Mouse (Mus musculus) intestine, postnatal 0 days (tissue): ENCODE data around the gene Farp2. TPM values are rescaled to one million over a fixed set of nuclear protein-coding genes. Genes with fewer than 3 reads are reported as not detected.

ENCODE experiments used
- ATAC-seq: fragments of 200-750 bp; cut with Nextera tagmentation; 2 replicates; pipeline ENCODE4 v1.8.0; 2017; ENCODE audit warnings: mild to moderate bottlenecking, moderate TSS enrichment, moderate library complexity
- H3K27ac ChIP-seq: fragments of 300-500 bp; sonication (generic); 2 replicates; pipeline ENCODE4 v1.5.1; 2014; ENCODE audit warnings: mild to moderate bottlenecking, low read depth, low read length, moderate library complexity
- H3K27me3 ChIP-seq: fragments of 300-500 bp; sonication (generic); replicated peaks from 2 replicates; pipeline ENCODE4 v1.6.1; 2014; ENCODE audit warnings: low read length, mixed read lengths; ENCODE audit not compliant: control insufficient read depth, insufficient read depth
- H3K36me3 ChIP-seq: fragments of 300-500 bp; sonication (generic); 2 replicates; pipeline ENCODE4 v1.6.1; 2014; ENCODE audit warnings: mild to moderate bottlenecking, moderate library complexity; ENCODE audit not compliant: control insufficient read depth, insufficient read depth
- H3K4me1 ChIP-seq: fragments of 300-500 bp; sonication (generic); replicated peaks from 2 replicates; pipeline ENCODE4 v1.6.1; 2014; ENCODE audit warnings: antibody characterized with exemption, low read length, mixed read lengths; ENCODE audit not compliant: control insufficient read depth, insufficient read depth
- H3K4me2 ChIP-seq: fragments of 300-500 bp; sonication (generic); replicated peaks from 2 replicates; pipeline ENCODE4 v1.6.1; 2014; ENCODE audit warnings: low read depth, mild to moderate bottlenecking, moderate library complexity
- H3K4me3 ChIP-seq: fragments of 300-500 bp; sonication (generic); 2 replicates; pipeline ENCODE4 v1.5.1; 2014; ENCODE audit warnings: low read depth, low read length
- H3K9ac ChIP-seq: fragments of 300-500 bp; sonication (generic); 2 replicates; pipeline ENCODE4 v1.6.1; 2014; ENCODE audit warnings: mild to moderate bottlenecking, low read depth, low read length
- H3K9me3 ChIP-seq: fragments of 300-500 bp; sonication (generic); 2 replicates; pipeline ENCODE4 v1.6.1; 2016; ENCODE audit warnings: mixed run types; ENCODE audit not compliant: control insufficient read depth
- CTCF ChIP-seq: sonication (generic); IDR thresholded peaks from 2 replicates; pipeline ENCODE4 v1.5.1; 2016; ENCODE audit warnings: low read depth, mild to moderate bottlenecking, control low read depth, antibody characterized with exemption, moderate library complexity
- WGBS: fragments of 180-500 bp; shearing (Covaris S2); extraction: QIAGEN DNeasy Blood & Tissue Kit; methylation state at CpG from one replicate; pipeline ENCODE4 v1.1.7; 2014; 5-methylcytosine and 5-hydroxymethylcytosine counted together
- polyA plus RNA-seq: library from polyadenylated mRNA; unstranded; fragments of >200 nt; fragmentation: Nextera tagmentation; extraction: Ambion mirVana; gene quantifications from 2 replicates; pipeline ENCODE4 v1.2.1, GENCODE M21; 2015

The Farp2 gene
- polyA plus RNA-seq, 1 experiment from 2014 or later: 5.3 TPM

DNA sequence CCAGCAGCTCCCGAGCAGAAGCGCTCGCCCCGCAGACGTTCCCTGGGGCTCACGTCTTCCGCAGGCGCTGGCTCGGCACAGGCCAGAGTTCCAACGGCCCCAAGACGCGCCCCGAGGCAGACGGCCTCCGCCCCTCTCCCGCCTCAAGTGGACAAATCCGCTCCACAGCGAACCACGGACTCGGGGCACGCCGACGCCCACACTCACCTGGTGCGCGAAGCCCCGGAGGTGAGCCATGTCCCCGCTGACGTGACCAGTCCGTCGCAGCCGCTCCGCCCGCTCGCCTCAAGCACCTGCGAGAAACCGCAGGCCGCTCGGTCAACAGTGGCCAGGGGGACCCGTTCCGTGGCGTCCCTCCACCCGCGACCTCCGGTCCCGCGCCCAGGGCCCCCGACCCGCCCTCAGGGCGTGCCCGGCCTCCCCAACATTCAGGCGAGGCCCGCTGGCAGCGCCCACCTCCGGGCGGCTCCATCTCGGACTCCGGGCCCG, 123.3 kb downstream of the Farp2 start:
- H3K36me3 ChIP-seq: peaks cover 11% of the 10 kb centered on the region; the same call in 1 of the 2 replicates
- H3K27me3 ChIP-seq: no peaks in the 10 kb centered on the region
- H3K27ac ChIP-seq: peak overlapping the region; percentile 95
- H3K4me3 ChIP-seq: peak overlapping the region; percentile 84
- H3K4me2 ChIP-seq: peak overlapping the region; percentile 90
- under 1% methylated on average over 53 of the region's 58 CpGs for WGBS
- peaks cover 4% of the 10 kb centered on the region; the same call in 1 of the 2 replicates for H3K4me1 ChIP-seq
- peak overlapping the region; percentile 86 for H3K9ac ChIP-seq
- TF ChIP-seq CTCF: peak; percentile 49
- no peaks in the 10 kb centered on the region for H3K9me3 ChIP-seq
- peak; percentile 73 for ATAC-seq

- TF ChIP-seq CTCF: no peak
- Histone ChIP-seq H3K9ac (peak overlapping the region; percentile 86), H3K4me1 (peaks cover 4% of the 10 kb centered on the region; the same call in 1 of the 2 replicates), H3K9me3 (no peaks in the 10 kb centered on the region), H3K4me2 (peak overlapping the region; percentile 90), H3K27ac (peak overlapping the region; percentile 95), H3K36me3 (peaks cover 6% of the 10 kb centered on the region; the same call in 1 of the 2 replicates), H3K4me3 (peak overlapping the region; percentile 84), H3K27me3 (no peaks in the 10 kb centered on the region)
- peak; percentile 95 for ATAC-seq
- WGBS: under 1% methylated on average over 44 of the region's 44 CpGs
Observed at GRCm38 (mm10) chr1:93635580-93636192, 123.8 kb downstream of the Farp2 start.

- Histone ChIP-seq H3K27ac (peak overlapping the region; percentile 79), H3K4me1 (peaks cover 4% of the 10 kb centered on the region; the same call in 1 of the 2 replicates)
Observed at GRCm38 (mm10) chr1:93636211-93636897, 124.5 kb downstream of the Farp2 start.

GRCm38 (mm10) chr1:93641978-93642377, 130.1 kb downstream of the Farp2 start:
- H3K4me2 ChIP-seq: no peak overlapping the region
- H3K36me3 ChIP-seq: no peaks in the 10 kb centered on the region
- H3K9ac ChIP-seq: no peak overlapping the region
- H3K27me3 ChIP-seq: no peaks in the 10 kb centered on the region
- no peaks in the 10 kb centered on the region for H3K4me1 ChIP-seq
- TF ChIP-seq CTCF: no peak
- 85% methylated on average over 2 of the region's 2 CpGs for WGBS
- no peak for ATAC-seq
- H3K27ac ChIP-seq: no peak overlapping the region
- no peak overlapping the region for H3K4me3 ChIP-seq
- H3K9me3 ChIP-seq: no peaks in the 10 kb centered on the region

More at GRCm38 (mm10) chr1:93636211-93636897, 124.5 kb downstream of the Farp2 start:
- Histone ChIP-seq H3K9ac (peak overlapping the region; percentile 48; the same call in 1 of the 2 replicates), H3K36me3 (peaks cover 5% of the 10 kb centered on the region; the same call in 1 of the 2 replicates), H3K4me2 (peak overlapping the region; percentile 90), H3K4me3 (peak overlapping the region; percentile 84), H3K9me3 (no peaks in the 10 kb centered on the region), H3K27me3 (no peaks in the 10 kb centered on the region)
- peak; percentile 68 for TF ChIP-seq CTCF
- 28% methylated on average over 7 of the region's 7 CpGs for WGBS
- peak; percentile 39 for ATAC-seq

DNA sequence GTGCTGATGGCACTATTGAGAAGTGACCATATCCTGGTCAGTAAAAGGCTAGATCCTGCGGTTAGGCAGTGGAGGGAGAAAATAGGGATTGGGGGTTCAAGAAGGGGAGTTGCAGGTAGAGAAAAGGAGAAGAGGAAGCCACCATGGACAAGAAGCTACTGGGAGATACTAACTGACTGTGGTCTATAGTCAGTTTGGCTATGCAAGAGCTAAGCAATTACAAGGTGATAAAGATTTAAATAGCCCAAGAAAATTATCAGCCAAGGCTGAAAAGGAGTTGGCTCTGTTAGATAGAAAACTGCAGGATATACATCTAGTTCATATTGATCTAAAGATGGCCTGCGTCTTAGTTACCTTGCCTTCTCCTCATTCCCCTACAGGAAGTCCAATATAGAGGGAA, 130.8 kb downstream of the Farp2 start:
- H3K36me3 ChIP-seq: no peaks in the 10 kb centered on the region
- H3K4me2 ChIP-seq: no peak overlapping the region
- no peaks in the 10 kb centered on the region for H3K9me3 ChIP-seq
- no peak overlapping the region for H3K4me3 ChIP-seq
- H3K4me1 ChIP-seq: no peaks in the 10 kb centered on the region
- ATAC-seq: no peak
- no peaks in the 10 kb centered on the region for H3K27me3 ChIP-seq
- H3K27ac ChIP-seq: no peak overlapping the region
- no peak overlapping the region for H3K9ac ChIP-seq
- no peak for TF ChIP-seq CTCF
- 82% methylated on average over 2 of the region's 2 CpGs for WGBS

DNA sequence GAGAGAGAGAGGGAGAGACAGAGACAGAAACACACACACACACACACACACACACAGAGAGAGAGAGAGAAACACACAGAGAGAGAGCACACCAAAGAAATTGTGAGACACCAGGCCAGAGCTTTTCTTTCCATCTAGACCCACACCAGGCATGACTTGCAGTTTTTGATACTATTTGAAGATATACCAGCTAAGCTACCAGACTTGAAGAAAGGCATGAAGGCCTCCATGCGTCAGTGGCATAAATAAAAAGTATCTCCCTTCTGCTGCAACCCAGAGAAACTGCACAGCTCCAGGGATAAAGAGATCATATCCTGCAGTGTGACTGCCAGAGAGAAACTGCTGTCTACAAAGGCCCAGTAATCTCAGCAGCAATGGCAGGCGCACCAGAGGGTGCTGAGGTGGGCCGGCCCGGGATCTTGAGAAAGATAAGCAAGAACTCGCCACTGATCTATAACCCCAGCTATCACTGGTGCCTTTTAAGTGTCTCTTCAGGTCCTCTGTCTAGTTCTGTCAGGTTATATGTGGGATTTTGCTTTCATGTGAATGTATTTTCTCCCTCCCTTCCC, 137.8 kb downstream of the Farp2 start:
- H3K9ac ChIP-seq: no peak overlapping the region
- H3K9me3 ChIP-seq: no peaks in the 10 kb centered on the region
- no peak overlapping the region for H3K4me3 ChIP-seq
- no peak for ATAC-seq
- H3K4me1 ChIP-seq: no peaks in the 10 kb centered on the region
- 54% methylated on average over 5 of the region's 5 CpGs for WGBS
- no peaks in the 10 kb centered on the region for H3K36me3 ChIP-seq
- no peak for TF ChIP-seq CTCF
- no peak overlapping the region for H3K4me2 ChIP-seq
- no peaks in the 10 kb centered on the region for H3K27me3 ChIP-seq
- no peak overlapping the region for H3K27ac ChIP-seq
